28 mouse cellular contexts compared by ENCODE assay signal in the genomic region with DNA sequence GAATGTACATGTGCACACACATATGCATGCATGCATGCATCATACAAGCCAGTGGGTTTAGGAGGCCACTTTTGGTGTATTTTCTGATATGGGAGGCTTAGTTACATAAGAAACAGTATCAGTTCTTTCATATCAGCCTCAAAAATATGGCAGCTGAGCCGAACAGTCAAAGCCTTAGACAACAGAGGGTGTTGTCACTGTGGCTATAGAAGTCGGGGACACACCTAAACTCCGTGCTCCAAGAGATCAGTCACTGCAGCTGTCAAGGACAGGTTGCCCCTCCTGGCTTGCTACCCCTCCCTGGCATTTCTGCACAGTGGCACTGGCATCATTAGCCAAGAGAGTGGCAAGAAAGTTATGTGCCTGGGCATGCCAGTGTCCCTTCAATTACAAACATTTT.
A peak's percentile ranks its signal among the peaks of the same experiment; 100 is the strongest.
DNase-seq lines count a peak whose midpoint lies in the region; ATAC-seq and TF ChIP-seq lines count a peak whose summit lies in the region.
"Had no signal": no experiment of that assay in that cellular context is flagged by ENCODE, and none has a peak within 500 bp of the region (broad histone marks: within the 10 kb centered on the region; RNA-seq: fewer than 3 reads in every experiment).

No protein-coding gene starts in this region.

- DNase-seq in liver, embryonic 11.5 days (ENCODE audit: low spot score), result no peak
- no peak for DNase-seq in liver
- DNase-seq in liver, embryonic 14.5 days (ENCODE audit: low read depth in 3 of 3, low spot score in 3 of 3), result peak in 1 of 3 experiments; percentile 16
- DNase-seq in lung, adult 18-20 months, result no peak
- no peak for DNase-seq in forebrain, embryonic 14.5 days (ENCODE audit: low spot score)
- DNase-seq: adrenal gland, adult 2 months; adrenal gland, postnatal 25 days; B cell, adult 2 months; cerebellum, adult 11-12 months; cerebellum, adult 8-10 months; cerebellum, postnatal 10 days; cerebellum, postnatal 36 days; embryo, embryonic 11 days; gastrocnemius, postnatal 10 days; gastrocnemius, postnatal 36 days; heart, adult 2 months; heart, postnatal 14 days; heart, postnatal 4 days had no signal

- TF ChIP-seq EP300 in liver, embryonic 14.5 days (IDR thresholded peaks at IDR 0.05; ENCODE audit: low read depth), result no peak

- H3K27ac ChIP-seq in liver, embryonic 11.5 days (ENCODE audit: low read depth, low read length), result no peak overlapping the region
- no peak overlapping the region for H3K27ac ChIP-seq in liver, embryonic 14.5 days
- no peak overlapping the region for H3K27ac ChIP-seq in forebrain, embryonic 14.5 days (ENCODE audit: low read depth, low read length)
- H3K27ac ChIP-seq: embryonic facial prominence, embryonic 10.5 days; embryonic facial prominence, embryonic 13.5 days; forebrain, embryonic 12.5 days; heart, adult 2 months; heart, embryonic 10.5 days; heart, embryonic 13.5 days; hindbrain, embryonic 15.5 days had no signal

- ATAC-seq in liver, embryonic 11.5 days (replicated peaks; ENCODE audit: low FRiP score), result peak; percentile 64
- peak; percentile 11 for ATAC-seq in CD4-positive, CD25-positive, alpha-beta regulatory T cell, adult 4 months
- peak; percentile 65 for ATAC-seq in liver, embryonic 14.5 days (ENCODE audit: insufficient read depth)
- peak; percentile 66 for ATAC-seq in megakaryocyte progenitor cell, adult 5-6 weeks (replicated peaks; ENCODE audit: poor library complexity)
- no peak for ATAC-seq in forebrain, embryonic 14.5 days
- ATAC-seq: forebrain, embryonic 16.5 days had no signal

- WGBS in liver, embryonic 11.5 days, result 63% methylated on average over 3 of the region's 3 CpGs
- WGBS in liver, embryonic 14.5 days (ENCODE audit: insufficient replicate concordance), result 22% methylated on average over 3 of the region's 3 CpGs
- WGBS in forebrain, embryonic 14.5 days, result 87% methylated on average over 3 of the region's 3 CpGs

- H3K4me3 ChIP-seq in liver, embryonic 11.5 days (ENCODE audit: low read depth, low read length), result no peak overlapping the region
- H3K4me3 ChIP-seq in liver, embryonic 14.5 days (ENCODE audit: insufficient read depth in 1 of 2, low read depth in 2 of 2, low read length in 2 of 2), result no peak overlapping the region
- no peak overlapping the region for H3K4me3 ChIP-seq in forebrain, embryonic 14.5 days (ENCODE audit: low read depth, low read length)
- H3K4me3 ChIP-seq: embryonic facial prominence, embryonic 10.5 days; embryonic facial prominence, embryonic 13.5 days; erythroblast, embryonic 14.5 days; forebrain, embryonic 12.5 days; heart, adult 2 months; heart, embryonic 10.5 days; heart, embryonic 13.5 days; hindbrain, embryonic 15.5 days had no signal

- no peaks in the 10 kb centered on the region for H3K4me1 ChIP-seq in liver, embryonic 11.5 days (replicated peaks; ENCODE audit: control insufficient read depth, insufficient read depth, low read length)
- H3K4me1 ChIP-seq in liver, embryonic 14.5 days (replicated peaks; ENCODE audit: control insufficient read depth in 2 of 2, insufficient read depth in 2 of 2, low read length in 1 of 2), result 0 out of 4 replicates have a peak, but pooled peaks cover 0 to 2% of the 10 kb centered on the region in 2 experiments
- H3K4me1 ChIP-seq in forebrain, embryonic 14.5 days (ENCODE audit: control insufficient read depth, insufficient read depth, low read length), result no peaks in the 10 kb centered on the region
- H3K4me1 ChIP-seq: embryonic facial prominence, embryonic 10.5 days; forebrain, embryonic 12.5 days; hindbrain, embryonic 15.5 days had no signal

- H3K4me2 ChIP-seq in liver, embryonic 11.5 days, result no peak overlapping the region
- no peak overlapping the region for H3K4me2 ChIP-seq in liver, embryonic 14.5 days (ENCODE audit: low read depth)
- no peak overlapping the region for H3K4me2 ChIP-seq in forebrain, embryonic 14.5 days (ENCODE audit: low read length)
- H3K4me2 ChIP-seq: embryonic facial prominence, embryonic 13.5 days; forebrain, embryonic 12.5 days; heart, embryonic 13.5 days; hindbrain, embryonic 15.5 days had no signal

- no peaks in the 10 kb centered on the region for H3K36me3 ChIP-seq in liver, embryonic 11.5 days (ENCODE audit: control insufficient read depth, insufficient read depth, low read length)
- no peaks in the 10 kb centered on the region for H3K36me3 ChIP-seq in liver, embryonic 14.5 days (replicated peaks; ENCODE audit: control insufficient read depth, insufficient read depth, low read depth)
- H3K36me3 ChIP-seq in forebrain, embryonic 14.5 days (ENCODE audit: control insufficient read depth, insufficient read depth, low read length), result 0 out of 2 replicates have a peak, but pooled peaks cover 3% of the 10 kb centered on the region
- H3K36me3 ChIP-seq: forebrain, embryonic 12.5 days; hindbrain, embryonic 15.5 days had no signal

- TF ChIP-seq CTCF in liver, embryonic 14.5 days (IDR thresholded peaks at IDR 0.05; ENCODE audit: low read depth), result no peak

- no peaks in the 10 kb centered on the region for H3K9me3 ChIP-seq in liver, embryonic 11.5 days (ENCODE audit: control insufficient read depth, low read length)
- no peaks in the 10 kb centered on the region for H3K9me3 ChIP-seq in liver, embryonic 14.5 days (ENCODE audit: control insufficient read depth, low read length)
- no peaks in the 10 kb centered on the region for H3K9me3 ChIP-seq in forebrain, embryonic 14.5 days (replicated peaks; ENCODE audit: control insufficient read depth, low read length)
- H3K9me3 ChIP-seq: embryonic facial prominence, embryonic 10.5 days; embryonic facial prominence, embryonic 13.5 days; forebrain, embryonic 12.5 days; heart, embryonic 10.5 days; heart, embryonic 13.5 days; hindbrain, embryonic 15.5 days had no signal

- no peak overlapping the region for H3K9ac ChIP-seq in liver, embryonic 11.5 days (ENCODE audit: low read depth, low read length)
- H3K9ac ChIP-seq in liver, embryonic 14.5 days (replicated peaks), result no peak overlapping the region
- H3K9ac ChIP-seq in forebrain, embryonic 14.5 days (ENCODE audit: low read length), result no peak overlapping the region
- H3K9ac ChIP-seq: embryonic facial prominence, embryonic 13.5 days; forebrain, embryonic 12.5 days; heart, embryonic 13.5 days; hindbrain, embryonic 15.5 days had no signal

- no peaks in the 10 kb centered on the region for H3K27me3 ChIP-seq in liver, embryonic 11.5 days (replicated peaks; ENCODE audit: control insufficient read depth, insufficient read depth, low read length)
- no peaks in the 10 kb centered on the region for H3K27me3 ChIP-seq in liver, embryonic 14.5 days (ENCODE audit: control insufficient read depth, insufficient read depth, low read length)
- H3K27me3 ChIP-seq in forebrain, embryonic 14.5 days (replicated peaks; ENCODE audit: control insufficient read depth, insufficient read depth, low read length), result no peaks in the 10 kb centered on the region
- H3K27me3 ChIP-seq: embryonic facial prominence, embryonic 13.5 days; forebrain, embryonic 12.5 days; heart, embryonic 13.5 days; hindbrain, embryonic 15.5 days had no signal
